Mouse (Mus musculus) thymus, adult 2 months (tissue): ENCODE measurements around the gene Neu4. TPM values are rescaled to one million over a fixed set of nuclear protein-coding genes. Genes with fewer than 3 reads are reported as not detected.
A peak's percentile ranks its signal among the peaks of the same experiment; 100 is the strongest.
"Not testable (repeated sequence)": the region's sequence is repeated elsewhere in the genome, so short reads cannot be mapped to it uniquely, and the experiment has no call there.

Experiments used
- DNase-seq: peaks from one replicate; pipeline ENCODE4 v3.0.0; 2021
- H3K27ac ChIP-seq: fragments of 200-500 bp; 2 replicates; pipeline ENCODE4 v1.5.1; 2012; ENCODE audit warnings: low read length, control low read depth; ENCODE audit not compliant: control insufficient read depth, insufficient read depth
- H3K27me3 ChIP-seq: fragments of 200-500 bp; 2 replicates; pipeline ENCODE4 v1.6.1; 2012; ENCODE audit warnings: mild to moderate bottlenecking, low read length, moderate library complexity, mixed read lengths; ENCODE audit not compliant: control insufficient read depth, insufficient read depth
- H3K36me3 ChIP-seq: fragments of 200-500 bp; 2 replicates; pipeline ENCODE4 v1.6.1; 2012; ENCODE audit warnings: mild to moderate bottlenecking, low read length, moderate library complexity; ENCODE audit not compliant: control insufficient read depth, insufficient read depth
- H3K4me1 ChIP-seq: fragments of 200-500 bp; replicated peaks from 2 replicates; pipeline ENCODE4 v1.6.1; 2012; ENCODE audit warnings: low read length; ENCODE audit not compliant: control insufficient read depth, insufficient read depth
- H3K4me3 ChIP-seq: fragments of 200-500 bp; 2 replicates; pipeline ENCODE4 v1.5.1; 2012; ENCODE audit warnings: mild to moderate bottlenecking, low read length, control low read depth, moderate library complexity; ENCODE audit not compliant: control insufficient read depth, insufficient read depth
- CTCF ChIP-seq: fragments of 200-500 bp; IDR thresholded peaks from 2 replicates; pipeline ENCODE4 v1.5.1; 2012; ENCODE audit warnings: mild to moderate bottlenecking, control low read depth, low read length, moderate library complexity, borderline replicate concordance; ENCODE audit not compliant: control insufficient read depth, poor library complexity, insufficient read depth; ENCODE audit errors: extremely low read depth
- POLR2A ChIP-seq: fragments of 200-500 bp; IDR thresholded peaks from 2 replicates; pipeline ENCODE4 v1.6.1; 2012; ENCODE audit warnings: mild to moderate bottlenecking, low read length, control low read depth, moderate library complexity; ENCODE audit not compliant: control insufficient read depth, poor library complexity, insufficient read depth; ENCODE audit errors: extremely low read depth
- WGBS: fragments of 180-500 bp; shearing (Covaris S2); methylation state at CpG from one replicate; pipeline ENCODE4 v1.1.7; 2018; 5-methylcytosine and 5-hydroxymethylcytosine counted together
- polyA plus RNA-seq: library from polyadenylated mRNA; depleted of rRNA; stranded (reverse); fragments of >200 nt; gene quantifications from 2 replicates; pipeline ENCODE4 v1.2.3, GENCODE M21; 2012; rRNA removed

The Neu4 gene
- polyA plus RNA-seq, 1 experiment = not detected

DNA sequence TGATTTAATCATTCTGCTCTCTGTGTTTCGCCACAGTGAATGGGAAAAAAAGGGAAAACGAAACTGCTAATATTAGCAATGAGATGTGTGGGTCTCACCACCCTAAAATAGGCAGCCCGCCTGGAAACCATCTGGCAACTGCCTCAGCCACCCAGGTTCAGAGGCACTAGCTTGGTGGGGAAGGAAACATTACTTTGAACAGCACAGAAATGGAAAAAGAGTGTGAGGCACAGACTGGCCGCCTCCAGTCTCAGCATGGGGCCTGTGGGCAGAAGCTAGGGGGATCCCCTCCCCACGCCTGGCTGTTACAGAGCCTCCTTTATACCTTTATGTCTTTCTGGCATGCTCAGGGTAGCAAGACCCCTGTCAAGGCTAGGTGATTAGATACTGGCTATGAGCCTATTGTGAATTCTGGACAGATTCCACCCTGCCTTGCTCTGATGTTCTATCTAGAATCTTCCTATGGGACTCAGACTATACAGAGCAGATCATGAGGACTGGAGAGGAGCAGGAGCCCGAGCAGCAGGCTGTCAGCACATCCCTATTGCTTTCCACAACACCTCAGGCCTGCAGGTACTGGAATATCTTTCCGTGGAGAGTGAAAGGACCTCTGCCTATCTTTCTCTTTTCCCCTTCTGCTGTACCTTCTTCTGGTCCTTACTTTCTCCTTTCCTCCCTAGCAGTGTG, 33.4 kb downstream of the Neu4 start:
- Histone ChIP-seq H3K27ac (peak overlapping the region; percentile 43; the same call in 1 of the 2 replicates), H3K4me1 (peaks cover 40% of the 10 kb centered on the region), H3K27me3 (no peaks in the 10 kb centered on the region), H3K36me3 (no peaks in the 10 kb centered on the region), H3K4me3 (no peak overlapping the region)
- 36% methylated on average over 7 of the region's 7 CpGs for WGBS
- DNase-seq = peak; percentile 21
- TF ChIP-seq CTCF (no peak), POLR2A (no peak)

DNA sequence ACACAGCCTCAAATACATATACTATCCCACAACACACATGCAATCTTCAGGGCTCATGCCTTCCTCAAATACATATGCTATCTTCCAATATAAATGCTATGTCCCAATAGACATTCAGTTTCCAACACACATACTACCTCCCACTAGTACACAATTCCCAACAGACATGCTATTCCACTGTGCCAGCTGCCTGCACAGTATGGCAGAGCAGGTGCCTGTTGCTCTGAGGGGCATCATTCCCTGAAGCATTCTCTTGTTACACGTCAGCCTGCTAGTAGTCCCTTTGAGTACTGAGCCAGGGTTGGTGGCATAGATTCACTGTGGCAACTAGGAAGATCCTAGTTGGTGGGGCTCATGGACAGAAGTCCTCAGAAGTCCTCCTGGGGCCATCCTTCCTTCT, 34.2 kb downstream of the Neu4 start:
- 88% methylated on average over 1 of the region's 1 CpGs for WGBS

DNA sequence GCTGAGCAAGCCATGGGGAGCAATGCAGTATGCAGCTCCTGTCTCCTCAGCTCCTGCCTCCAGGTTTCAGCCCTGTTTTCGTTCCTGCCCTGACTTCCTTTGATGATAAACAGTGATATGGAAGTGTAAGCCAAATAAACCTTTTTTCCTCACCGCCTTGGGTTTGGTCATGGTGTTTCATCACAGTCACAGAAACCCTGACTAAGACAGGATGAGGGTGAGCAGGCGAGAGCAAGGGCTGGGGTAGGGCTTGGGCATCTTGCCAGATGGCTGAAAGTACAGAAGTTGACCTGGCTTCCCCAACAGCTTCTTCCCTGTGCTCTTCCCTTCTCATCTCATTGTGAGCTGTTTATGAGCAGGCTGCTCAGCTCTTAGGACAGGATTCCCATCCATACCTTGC, 35.7 kb downstream of the Neu4 start:
- DNase-seq = no peak
- no peaks in the 10 kb centered on the region for H3K27me3 ChIP-seq
- H3K27ac ChIP-seq = no peak overlapping the region
- H3K36me3 ChIP-seq = no peaks in the 10 kb centered on the region
- 18% methylated on average over 3 of the region's 3 CpGs for WGBS
- H3K4me1 ChIP-seq = peaks cover 38% of the 10 kb centered on the region
- TF ChIP-seq CTCF (no peak), POLR2A (no peak)
- H3K4me3 ChIP-seq = no peak overlapping the region

More for the DNA sequence above, 34.2 kb downstream of the Neu4 start:
- TF ChIP-seq CTCF (no peak), POLR2A (no peak)
- DNase-seq = no peak
- H3K4me1 ChIP-seq = peaks cover 40% of the 10 kb centered on the region
- no peaks in the 10 kb centered on the region for H3K27me3 ChIP-seq
- no peaks in the 10 kb centered on the region for H3K36me3 ChIP-seq
- H3K4me3 ChIP-seq = no peak overlapping the region
- H3K27ac ChIP-seq = no peak overlapping the region

DNA sequence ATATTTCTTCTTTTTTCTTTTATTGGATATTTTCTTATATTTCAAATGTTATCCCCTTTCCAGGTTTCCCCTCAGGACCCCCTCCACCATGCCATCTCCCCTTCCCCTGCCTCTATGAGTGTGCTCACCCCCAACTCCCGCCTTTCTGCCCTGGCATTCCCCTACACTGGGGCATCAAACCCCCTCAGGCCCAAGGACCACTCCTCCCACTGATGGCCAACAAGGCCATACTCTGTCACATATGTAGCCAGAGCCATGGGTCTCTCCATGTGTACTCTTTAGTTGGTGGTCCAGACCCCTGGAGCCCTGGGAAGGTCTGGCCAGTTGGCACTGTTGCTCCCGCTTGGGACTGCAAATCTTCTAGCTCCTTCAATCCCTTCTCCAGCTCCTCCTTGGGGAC, 37.1 kb downstream of the Neu4 start:
- no peak for TF ChIP-seq POLR2A
- TF ChIP-seq CTCF = no peak
- H3K4me3 ChIP-seq = no peak overlapping the region
- H3K27me3 ChIP-seq = no peaks in the 10 kb centered on the region
- no peaks in the 10 kb centered on the region for H3K36me3 ChIP-seq
- H3K4me1 ChIP-seq = peaks cover 24% of the 10 kb centered on the region
- 96% methylated on average over 2 of the region's 2 CpGs for WGBS
- H3K27ac ChIP-seq = no peak overlapping the region
- no peak for DNase-seq

DNA sequence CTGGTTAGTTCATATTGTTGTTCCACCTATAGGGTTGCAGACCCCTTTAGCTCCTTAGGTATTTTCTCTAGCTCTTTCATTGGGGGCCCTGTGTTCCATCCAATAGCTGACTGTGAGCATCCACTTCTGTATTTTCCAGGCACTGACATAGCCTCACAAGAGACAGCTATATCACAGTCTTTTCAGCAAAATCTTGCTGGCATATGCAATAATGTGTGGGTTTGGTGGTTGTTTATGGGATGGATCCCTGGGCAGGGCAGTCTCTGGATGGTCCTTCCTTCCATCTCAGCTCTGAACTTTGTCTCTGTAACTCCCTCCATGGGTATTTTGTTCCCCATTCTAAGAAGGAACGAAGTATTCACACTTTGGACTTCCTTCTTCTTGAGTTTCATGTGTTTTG, 38.0 kb downstream of the Neu4 start:
- 86% methylated on average over 1 of the region's 1 CpGs for WGBS
- H3K4me1 ChIP-seq = peaks cover 17% of the 10 kb centered on the region
- H3K27ac ChIP-seq, H3K36me3 ChIP-seq, DNase-seq, H3K27me3 ChIP-seq, H3K4me3 ChIP-seq: not testable (repeated sequence)

DNA sequence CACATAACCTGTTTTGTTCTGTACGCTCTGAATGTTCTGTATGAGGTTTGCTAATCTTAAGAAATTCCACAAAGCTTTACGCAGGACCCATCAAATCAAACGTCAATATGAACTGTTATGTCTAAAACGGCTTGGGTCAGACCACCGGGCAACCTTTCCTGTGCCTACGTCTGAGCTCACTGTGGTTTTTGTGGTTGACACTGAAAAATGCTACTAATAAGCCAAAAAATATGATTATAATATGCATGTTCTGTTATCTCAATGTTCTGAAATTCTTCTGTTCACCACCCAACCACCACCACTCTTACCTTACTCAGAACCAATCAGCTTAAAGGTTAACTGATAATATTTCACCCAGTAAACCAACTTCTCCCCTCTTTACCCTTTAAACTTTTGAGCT, 54.5 kb downstream of the Neu4 start:
- no peaks in the 10 kb centered on the region for H3K36me3 ChIP-seq
- H3K4me1 ChIP-seq = peaks cover 3% of the 10 kb centered on the region
- no peak for TF ChIP-seq POLR2A
- TF ChIP-seq CTCF = no peak
- no peak for DNase-seq
- H3K27ac ChIP-seq = no peak overlapping the region
- no peak overlapping the region for H3K4me3 ChIP-seq
- no peaks in the 10 kb centered on the region for H3K27me3 ChIP-seq
- WGBS = 27% methylated on average over 6 of the region's 6 CpGs

DNA sequence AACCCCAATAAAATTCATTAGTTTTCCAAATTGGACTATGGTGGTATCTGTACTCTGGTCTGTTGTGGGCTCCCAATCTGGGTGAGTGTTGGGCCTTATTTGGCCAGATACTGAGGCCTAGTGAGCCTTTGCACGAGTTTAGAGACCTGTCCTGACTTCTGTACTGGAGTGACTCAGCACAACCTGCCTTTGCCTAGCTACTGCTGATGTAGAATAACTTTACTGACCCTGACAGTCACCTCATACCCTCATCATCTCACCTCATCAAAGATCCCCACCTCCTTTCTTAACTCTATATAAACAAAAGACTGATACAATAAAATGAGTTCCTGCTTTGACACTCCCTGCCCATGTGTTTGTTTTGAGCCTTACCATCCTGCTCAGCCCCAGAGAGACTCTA, 56.5 kb downstream of the Neu4 start:
- TF ChIP-seq CTCF (no peak), POLR2A (no peak)
- WGBS = 26% methylated on average over 1 of the region's 1 CpGs
- H3K4me3 ChIP-seq = no peak overlapping the region

More for the DNA sequence above, 56.5 kb downstream of the Neu4 start:
- DNase-seq = no peak
- Histone ChIP-seq H3K36me3 (no peaks in the 10 kb centered on the region), H3K27me3 (no peaks in the 10 kb centered on the region), H3K27ac (no peak overlapping the region), H3K4me1 (peaks cover 3% of the 10 kb centered on the region)

Other genes with a start within 250 kb of the Neu4 start
- gene Dtymk, start 218.5 kb upstream of the Neu4 start, polyA plus RNA-seq = 146 and 149 TPM in 2 replicates
- 10.9 and 11.0 TPM in 2 replicates for gene Ing5, start 216.5 kb upstream of the Neu4 start, polyA plus RNA-seq
- 29.3 and 41.7 TPM in 2 replicates for gene D2hgdh, start 195.5 kb upstream of the Neu4 start, polyA plus RNA-seq
- gene Gal3st2, start 159.1 kb upstream of the Neu4 start, polyA plus RNA-seq = 1.5 and 2.6 TPM in 2 replicates
- gene Gal3st2b, start 102.1 kb upstream of the Neu4 start, polyA plus RNA-seq = 2.5 and 2.6 TPM in 2 replicates
- gene Gal3st2c, start 29.9 kb upstream of the Neu4 start, polyA plus RNA-seq = 0.03 and 0.08 TPM in 2 replicates
- 21.8 and 25.0 TPM in 2 replicates for gene Pdcd1, start 32.1 kb downstream of the Neu4 start, polyA plus RNA-seq